Mouse (Mus musculus): ENCODE results near the gene Gm7903.
"Not testable (repeated sequence)": the region's sequence is repeated elsewhere in the genome, so short reads cannot be mapped to it uniquely, and the experiment has no call there.

Gm7903 gene

DNA sequence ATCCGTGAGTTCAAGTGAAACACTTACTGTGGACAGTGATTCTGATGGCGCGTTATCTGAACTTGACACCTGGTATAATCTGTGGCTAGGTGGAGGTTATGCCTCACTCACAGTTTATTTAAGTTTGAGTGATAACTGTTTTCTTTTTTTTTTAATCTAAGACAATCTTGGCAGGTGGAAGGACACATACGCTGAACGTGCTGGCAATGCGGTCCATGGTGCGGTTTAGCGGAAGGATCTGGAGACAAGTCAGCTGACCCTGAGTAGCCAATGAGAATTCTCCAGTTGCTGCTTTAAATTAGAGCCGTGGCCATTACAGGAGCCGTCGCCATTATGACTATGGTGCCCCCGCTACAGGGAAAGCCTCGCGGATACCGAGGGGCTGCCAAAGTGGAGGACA is at the start of gene Gm7903:
Gm7903 (plus strand) TSS at position 301 of the 400 bp plus-strand sequence.
- in situ Hi-C loops (cut with MseI, MboI): not testable (repeated sequence)

GRCm38 (mm10) chrX:135403578-135403977 is 30.1 kb upstream of the Gm7903 start:
- in situ Hi-C loops (cut with MseI, MboI): not testable (repeated sequence)

DNA sequence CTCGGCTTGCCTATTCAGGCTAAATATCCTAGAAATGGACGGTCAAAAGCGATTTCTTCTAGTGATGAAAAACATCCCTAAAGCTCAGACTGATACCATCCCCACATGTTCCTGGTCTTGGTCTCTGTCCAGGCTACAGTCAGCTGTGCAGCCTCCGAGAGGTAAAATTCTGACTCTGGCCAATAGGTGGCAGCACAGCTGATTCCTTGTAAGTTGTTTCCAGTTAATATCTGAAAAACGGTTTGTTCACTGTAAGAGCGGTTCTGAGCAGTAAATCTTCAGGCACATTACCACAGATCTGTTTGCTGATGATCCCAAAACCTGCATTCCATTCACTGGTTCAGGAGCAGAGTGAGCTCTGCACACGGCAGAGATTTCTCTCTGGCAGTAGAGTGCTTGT is 12.4 kb upstream of the Gm7903 start:
- in situ Hi-C loops (cut with MseI, MboI): not testable (repeated sequence)

DNA sequence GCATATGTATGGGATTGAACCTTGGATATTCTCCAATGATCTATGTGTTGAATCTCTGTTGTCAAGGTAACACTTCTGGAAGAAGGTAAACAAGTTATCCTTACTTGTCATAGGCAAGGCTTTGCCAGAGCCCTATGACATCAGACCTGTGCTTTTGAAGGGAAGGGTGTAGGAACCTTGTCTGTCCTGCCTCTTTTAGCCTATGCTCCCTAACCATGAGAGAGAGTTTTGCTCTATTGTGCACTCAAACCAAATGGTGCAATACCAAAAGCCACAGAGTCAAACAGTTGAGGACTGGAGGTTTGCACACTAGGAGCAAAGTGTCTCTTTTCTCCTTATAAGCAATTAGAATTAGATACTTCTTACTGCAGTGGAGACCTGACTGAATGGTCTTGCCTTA is 11.8 kb upstream of the Gm7903 start:
- in situ Hi-C loops (cut with MseI, MboI): not testable (repeated sequence)

GRCm38 (mm10) chrX:135422473-135422872 is 11.2 kb upstream of the Gm7903 start:
- in situ Hi-C loops (cut with MseI, MboI): not testable (repeated sequence)

GRCm38 (mm10) chrX:135464160-135464559 is 30.5 kb downstream of the Gm7903 start:
- in situ Hi-C loops (cut with MseI, MboI): not testable (repeated sequence)

DNA sequence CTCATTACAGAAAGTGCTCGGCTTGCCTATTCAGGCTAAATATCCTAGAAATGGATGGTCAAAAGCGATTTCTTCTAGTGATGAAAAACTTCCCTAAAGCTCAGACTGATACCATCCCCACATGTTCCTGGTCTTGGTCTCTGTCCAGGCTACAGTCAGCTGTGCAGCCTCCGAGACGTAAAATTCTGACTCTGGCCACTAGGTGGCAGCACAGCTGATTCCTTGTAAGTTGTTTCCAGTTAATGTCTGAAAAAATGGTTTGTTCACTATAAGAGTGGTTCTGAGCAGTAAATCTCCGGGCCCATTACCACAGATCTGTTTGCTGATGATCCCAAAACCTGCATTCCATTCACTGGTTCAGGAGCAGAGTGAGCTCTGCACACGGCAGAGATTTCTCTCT is 48.3 kb downstream of the Gm7903 start:
- in situ Hi-C loops (cut with MseI, MboI): not testable (repeated sequence)

DNA sequence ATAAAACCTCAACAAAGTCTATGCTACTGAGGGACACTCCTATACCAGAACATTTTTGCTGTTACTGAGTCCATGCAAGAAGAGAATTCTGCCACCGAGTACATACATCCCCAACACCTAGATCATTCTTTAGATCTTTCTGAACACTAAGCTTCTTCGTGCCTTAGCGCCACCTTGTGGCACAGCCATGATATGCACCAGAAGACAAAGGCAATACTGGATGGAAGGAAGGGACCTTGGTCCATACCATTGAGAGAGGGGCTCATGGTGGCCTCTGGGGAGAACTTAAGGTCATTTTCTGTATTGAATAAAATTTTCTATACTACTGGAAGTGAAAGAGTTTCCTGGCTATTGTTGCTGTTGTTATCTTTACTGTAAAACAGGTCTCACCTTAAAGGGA is 49.5 kb downstream of the Gm7903 start:
- in situ Hi-C loops (cut with MseI, MboI): not testable (repeated sequence)
